Mouse (Mus musculus) 3134 (cell line): ENCODE data around the gene Mgat1.
A peak's percentile ranks its signal among the peaks of the same experiment; 100 is the strongest.

ENCODE experiments used
- DNase-seq: peaks from one replicate; pipeline ENCODE4 v3.0.0-alpha.2; 2011; ENCODE audit warnings: low spot score; ENCODE audit not compliant: insufficient read length; ENCODE audit errors: extremely low read depth

The Mgat1 gene

GRCm38 (mm10) chr11:49240874-49241273 is 3.1 kb upstream of the Mgat1 start:
- no peak for DNase-seq

- DNase-seq = no peak
Observed at GRCm38 (mm10) chr11:49241471-49241870, 2.5 kb upstream of the Mgat1 start.

- DNase-seq = no peak
Observed at GRCm38 (mm10) chr11:49242944-49243626, 906 bp upstream of the Mgat1 start.

- DNase-seq = no peak
Observed at GRCm38 (mm10) chr11:49244595-49244930, 572 bp downstream of the Mgat1 start.

- peak; percentile 89 for DNase-seq
Observed at GRCm38 (mm10) chr11:49245176-49245575, 1.2 kb downstream of the Mgat1 start.

GRCm38 (mm10) chr11:49245634-49246415 is 1.8 kb downstream of the Mgat1 start:
- DNase-seq = no peak

GRCm38 (mm10) chr11:49246523-49246922 is 2.5 kb downstream of the Mgat1 start:
- no peak for DNase-seq

- DNase-seq = no peak
Observed at GRCm38 (mm10) chr11:49247255-49247654, 3.3 kb downstream of the Mgat1 start.

GRCm38 (mm10) chr11:49248226-49248973 is 4.4 kb downstream of the Mgat1 start:
- DNase-seq = peak; percentile 63

- DNase-seq = no peak
Observed at GRCm38 (mm10) chr11:49248974-49249700, 5.1 kb downstream of the Mgat1 start.

GRCm38 (mm10) chr11:49249811-49250421 is 5.9 kb downstream of the Mgat1 start:
- DNase-seq = no peak

- peak; percentile 92 for DNase-seq
Observed at GRCm38 (mm10) chr11:49250422-49251379, 6.7 kb downstream of the Mgat1 start.

- no peak for DNase-seq
Observed at GRCm38 (mm10) chr11:49251380-49251761, 7.4 kb downstream of the Mgat1 start.

- DNase-seq = no peak
Observed at GRCm38 (mm10) chr11:49252048-49252447, 8.1 kb downstream of the Mgat1 start.

GRCm38 (mm10) chr11:49253035-49253434 is 9.0 kb downstream of the Mgat1 start:
- DNase-seq = no peak

GRCm38 (mm10) chr11:49259296-49259695 is 15.3 kb downstream of the Mgat1 start:
- DNase-seq = no peak

- DNase-seq = no peak
Observed at GRCm38 (mm10) chr11:49259829-49260228, 15.8 kb downstream of the Mgat1 start.

- DNase-seq = no peak
Observed at GRCm38 (mm10) chr11:49260598-49261312, 16.8 kb downstream of the Mgat1 start.
